Mouse (Mus musculus) layer of hippocampus, postnatal 10 days (tissue): ENCODE data around the gene Bri3bp. TPM values are rescaled to one million over a fixed set of nuclear protein-coding genes. Genes with fewer than 3 reads are reported as not detected.

ENCODE experiments used
- microRNA-seq, 2 experiments: library from miRNA; unstranded; fragments of <30 nt; microRNA quantifications; one replicate each; pipeline ENCODE4 v1.2.0; 2021
- total RNA-seq, 2 experiments: library from RNA; stranded (reverse); gene quantifications; 2 replicates each; pipeline ENCODE4 v1.2.3; 2021

Bri3bp gene
- total RNA-seq, 2 experiments from 2014 or later, result 82.6 to 87.9 TPM

Small RNA genes lying within 50 kb of the gene (microRNA-seq; reads per million reads assigned to microRNA genes)
- 0 reads per million in 2 experiments for gene Gm27551

Other genes starting within 250 kb of the Bri3bp start
- 10 to 100 TPM; 55.4 to 56.7 TPM for gene Scarb1, start 100.5 kb upstream of the Bri3bp start, total RNA-seq
- gene Gm10382, start 52.2 kb upstream of the Bri3bp start, total RNA-seq, result under 1 TPM in 1 of 2 experiments, not detected in 1; 0.27 TPM
- gene Ubc, start 51.4 kb upstream of the Bri3bp start, total RNA-seq, result 100 to 1,000 TPM; 760 to 831 TPM
- gene Dhx37, start 7.4 kb upstream of the Bri3bp start, total RNA-seq, result 10 to 100 TPM; 13.3 TPM
- 100 to 1,000 TPM in 1 of 2 experiments, 10 to 100 TPM in 1; 94.5 to 106 TPM for gene Aacs, start 34.2 kb downstream of the Bri3bp start, total RNA-seq
- gene Tmem132b, start 90.2 kb downstream of the Bri3bp start, total RNA-seq, result 10 to 100 TPM; 82.4 to 84.0 TPM